Mouse (Mus musculus): ENCODE data around the gene Adk. TPM values are rescaled to one million over a fixed set of nuclear protein-coding genes. Genes with fewer than 3 reads are reported as not detected.

The Adk gene
- polyA plus RNA-seq, 2 experiments, result 56.9 to 180 TPM

GRCm38 (mm10) chr14:21456526-21456925 lies 404.2 kb downstream of the Adk start:
- H3K27ac ChIP-seq, result no peak overlapping the region
- H3K36me3 ChIP-seq (replicated peaks; ENCODE audit: control insufficient read depth, insufficient read depth, low read depth), result no peaks in the 10 kb centered on the region
- no peak overlapping the region for H3K9ac ChIP-seq (replicated peaks)
- TF ChIP-seq CTCF (IDR thresholded peaks at IDR 0.05; ENCODE audit: low read depth) (no peak), EP300 (IDR thresholded peaks at IDR 0.05; ENCODE audit: low read depth) (no peak)
- H3K4me2 ChIP-seq (ENCODE audit: low read depth), result no peak overlapping the region
- no peaks in the 10 kb centered on the region for H3K27me3 ChIP-seq (ENCODE audit: control insufficient read depth, insufficient read depth, low read length)
- no peak for ATAC-seq (ENCODE audit: insufficient read depth)
- no peak for DNase-seq (ENCODE audit: low read depth in 3 of 3, low spot score in 3 of 3)
- no peaks in the 10 kb centered on the region for H3K9me3 ChIP-seq (ENCODE audit: control insufficient read depth, low read length)
- no peak overlapping the region for H3K4me3 ChIP-seq (ENCODE audit: insufficient read depth in 1 of 2, low read depth in 2 of 2, low read length in 2 of 2)
- H3K4me1 ChIP-seq (replicated peaks; ENCODE audit: control insufficient read depth in 2 of 2, insufficient read depth in 2 of 2, low read length in 1 of 2), result no peaks in the 10 kb centered on the region

- ATAC-seq (ENCODE audit: insufficient read depth), result no peak
- H3K36me3 ChIP-seq (replicated peaks; ENCODE audit: control insufficient read depth, insufficient read depth, low read depth), result no peaks in the 10 kb centered on the region
- H3K9me3 ChIP-seq (ENCODE audit: control insufficient read depth, low read length), result no peaks in the 10 kb centered on the region
- no peak overlapping the region for H3K4me3 ChIP-seq (ENCODE audit: insufficient read depth in 1 of 2, low read depth in 2 of 2, low read length in 2 of 2)
- no peak for TF ChIP-seq CTCF (IDR thresholded peaks at IDR 0.05; ENCODE audit: low read depth)
- TF ChIP-seq EP300 (IDR thresholded peaks at IDR 0.05; ENCODE audit: low read depth), result no peak
- WGBS (ENCODE audit: insufficient replicate concordance), result 57% methylated on average over 5 of the region's 5 CpGs
- DNase-seq (ENCODE audit: low read depth in 3 of 3, low spot score in 3 of 3), result no peak
- H3K27ac ChIP-seq, result no peak overlapping the region
- no peak overlapping the region for H3K9ac ChIP-seq (replicated peaks)
- H3K4me1 ChIP-seq (replicated peaks; ENCODE audit: control insufficient read depth in 2 of 2, insufficient read depth in 2 of 2, low read length in 1 of 2), result no peaks in the 10 kb centered on the region
- no peaks in the 10 kb centered on the region for H3K27me3 ChIP-seq (ENCODE audit: control insufficient read depth, insufficient read depth, low read length)
- no peak overlapping the region for H3K4me2 ChIP-seq (ENCODE audit: low read depth)
Observed at GRCm38 (mm10) chr14:21457876-21458275, 405.5 kb downstream of the Adk start.

GRCm38 (mm10) chr14:21458696-21459095 lies 406.3 kb downstream of the Adk start:
- WGBS (ENCODE audit: insufficient replicate concordance), result 59% methylated on average over 7 of the region's 7 CpGs
- Histone ChIP-seq H3K4me1 (replicated peaks; ENCODE audit: control insufficient read depth in 2 of 2, insufficient read depth in 2 of 2, low read length in 1 of 2) (no peaks in the 10 kb centered on the region), H3K27ac (no peak overlapping the region), H3K9ac (replicated peaks) (no peak overlapping the region), H3K27me3 (ENCODE audit: control insufficient read depth, insufficient read depth, low read length) (no peaks in the 10 kb centered on the region), H3K9me3 (ENCODE audit: control insufficient read depth, low read length) (no peaks in the 10 kb centered on the region), H3K36me3 (replicated peaks; ENCODE audit: control insufficient read depth, insufficient read depth, low read depth) (no peaks in the 10 kb centered on the region), H3K4me3 (ENCODE audit: insufficient read depth in 1 of 2, low read depth in 2 of 2, low read length in 2 of 2) (no peak overlapping the region), H3K4me2 (ENCODE audit: low read depth) (no peak overlapping the region)
- ATAC-seq (ENCODE audit: insufficient read depth), result no peak
- TF ChIP-seq CTCF (IDR thresholded peaks at IDR 0.05; ENCODE audit: low read depth), result no peak
- no peak for TF ChIP-seq EP300 (IDR thresholded peaks at IDR 0.05; ENCODE audit: low read depth)
- no peak for DNase-seq (ENCODE audit: low read depth in 3 of 3, low spot score in 3 of 3)

GRCm38 (mm10) chr14:21459163-21459562 lies 406.8 kb downstream of the Adk start:
- TF ChIP-seq CTCF (IDR thresholded peaks at IDR 0.05; ENCODE audit: low read depth), result no peak
- no peak for TF ChIP-seq EP300 (IDR thresholded peaks at IDR 0.05; ENCODE audit: low read depth)
- Histone ChIP-seq H3K36me3 (replicated peaks; ENCODE audit: control insufficient read depth, insufficient read depth, low read depth) (no peaks in the 10 kb centered on the region), H3K27ac (no peak overlapping the region), H3K4me1 (replicated peaks; ENCODE audit: control insufficient read depth in 2 of 2, insufficient read depth in 2 of 2, low read length in 1 of 2) (no peaks in the 10 kb centered on the region), H3K9me3 (ENCODE audit: control insufficient read depth, low read length) (no peaks in the 10 kb centered on the region), H3K9ac (replicated peaks) (no peak overlapping the region), H3K27me3 (ENCODE audit: control insufficient read depth, insufficient read depth, low read length) (no peaks in the 10 kb centered on the region), H3K4me3 (ENCODE audit: insufficient read depth in 1 of 2, low read depth in 2 of 2, low read length in 2 of 2) (no peak overlapping the region), H3K4me2 (ENCODE audit: low read depth) (no peak overlapping the region)
- no peak for DNase-seq (ENCODE audit: low read depth in 3 of 3, low spot score in 3 of 3)
- ATAC-seq (ENCODE audit: insufficient read depth), result no peak
- 66% methylated on average over 4 of the region's 4 CpGs for WGBS (ENCODE audit: insufficient replicate concordance)

- no peaks in the 10 kb centered on the region for H3K4me1 ChIP-seq (replicated peaks; ENCODE audit: control insufficient read depth in 2 of 2, insufficient read depth in 2 of 2, low read length in 1 of 2)
- 63% methylated on average over 3 of the region's 3 CpGs for WGBS (ENCODE audit: insufficient replicate concordance)
- DNase-seq (ENCODE audit: low read depth in 3 of 3, low spot score in 3 of 3), result no peak
Observed at GRCm38 (mm10) chr14:21462398-21462797, 410.0 kb downstream of the Adk start.

More at GRCm38 (mm10) chr14:21462398-21462797, 410.0 kb downstream of the Adk start:
- Histone ChIP-seq H3K36me3 (replicated peaks; ENCODE audit: control insufficient read depth, insufficient read depth, low read depth) (no peaks in the 10 kb centered on the region), H3K4me3 (ENCODE audit: insufficient read depth in 1 of 2, low read depth in 2 of 2, low read length in 2 of 2) (no peak overlapping the region), H3K9me3 (ENCODE audit: control insufficient read depth, low read length) (no peaks in the 10 kb centered on the region), H3K9ac (replicated peaks) (no peak overlapping the region), H3K27me3 (ENCODE audit: control insufficient read depth, insufficient read depth, low read length) (no peaks in the 10 kb centered on the region), H3K4me2 (ENCODE audit: low read depth) (no peak overlapping the region), H3K27ac (no peak overlapping the region)
- ATAC-seq (ENCODE audit: insufficient read depth), result no peak
- TF ChIP-seq CTCF (IDR thresholded peaks at IDR 0.05; ENCODE audit: low read depth) (no peak), EP300 (IDR thresholded peaks at IDR 0.05; ENCODE audit: low read depth) (no peak)

Measured in liver, embryonic 14.5 days (tissue).